Comparison of ENCODE assay signal across 8 mouse cellular contexts in genomic region chr9:59660421-59660820, GRCm38 (mm10). TPM values are rescaled to one million over a fixed set of nuclear protein-coding genes. Genes with fewer than 3 reads are reported as not detected.
DNase-seq lines count a peak whose midpoint lies in the region; ATAC-seq and TF ChIP-seq lines count a peak whose summit lies in the region.

No protein-coding gene starts in this region.

- H3K27me3 ChIP-seq in C2C12 (ENCODE audit: control insufficient read depth, insufficient read depth, insufficient read length) = no peaks in the 10 kb centered on the region
- no peaks in the 10 kb centered on the region for H3K27me3 ChIP-seq in forebrain, embryonic 11.5 days (ENCODE audit: control insufficient read depth, insufficient read depth, low read length)
- no peaks in the 10 kb centered on the region for H3K27me3 ChIP-seq in hindbrain, embryonic 11.5 days (ENCODE audit: control insufficient read depth, insufficient read depth, low read length)
- H3K27me3 ChIP-seq in limb, embryonic 13.5 days = no peaks in the 10 kb centered on the region

- ATAC-seq in forebrain, embryonic 11.5 days (replicated peaks; ENCODE audit: low FRiP score) = no peak
- ATAC-seq in hindbrain, embryonic 11.5 days (ENCODE audit: low FRiP score) = no peak
- ATAC-seq in limb, embryonic 13.5 days (ENCODE audit: low FRiP score, low read depth) = no peak

- H3K27ac ChIP-seq in forebrain, embryonic 11.5 days (ENCODE audit: low read depth, low read length) = no peak overlapping the region
- H3K27ac ChIP-seq in hindbrain, embryonic 11.5 days (ENCODE audit: low read depth, low read length) = no peak overlapping the region
- no peak overlapping the region; the same call in 1 of the 2 replicates for H3K27ac ChIP-seq in limb, embryonic 13.5 days

- no peak for TF ChIP-seq CTCF in C2C12 (IDR thresholded peaks at IDR 0.05; ENCODE audit: control insufficient read depth, insufficient read depth, insufficient read length)

- peaks cover 82% of the 10 kb centered on the region for H3K36me3 ChIP-seq in C2C12 (ENCODE audit: control insufficient read depth, insufficient read depth)
- H3K36me3 ChIP-seq in forebrain, embryonic 11.5 days (ENCODE audit: control insufficient read depth, insufficient read depth, low read length) = peaks cover 14% of the 10 kb centered on the region
- H3K36me3 ChIP-seq in hindbrain, embryonic 11.5 days (ENCODE audit: control insufficient read depth, insufficient read depth, low read length) = peaks cover 10% of the 10 kb centered on the region; the same call in 1 of the 2 replicates
- H3K36me3 ChIP-seq in limb, embryonic 13.5 days = peaks cover 49% of the 10 kb centered on the region

- H3K79me3 ChIP-seq in C2C12 (ENCODE audit: low read depth) = peaks cover 92% of the 10 kb centered on the region

- H3K4me2 ChIP-seq in forebrain, embryonic 11.5 days (ENCODE audit: low read depth, low read length, severe bottlenecking) = peak overlapping the region; percentile 53
- peak overlapping the region; percentile 31; the same call in 1 of the 2 replicates for H3K4me2 ChIP-seq in hindbrain, embryonic 11.5 days (replicated peaks; ENCODE audit: low read depth, low read length)
- peak overlapping the region; percentile 83 for H3K4me2 ChIP-seq in limb, embryonic 13.5 days (replicated peaks)

- peak; percentile 50 for DNase-seq in adipocyte (ENCODE audit: low spot score)
- DNase-seq in forebrain, embryonic 11.5 days (ENCODE audit: low spot score) = no peak
- no peak for DNase-seq in hindbrain, embryonic 11.5 days (ENCODE audit: low spot score)
- DNase-seq in retina, postnatal 7 days (ENCODE audit: low read depth, low spot score) = peak; percentile 50
- no peak for DNase-seq in layer of hippocampus, adult 8-10 months (ENCODE audit: low spot score in 2 of 2)
- no peak for DNase-seq in urinary bladder, postnatal 36 days (ENCODE audit: low spot score in 2 of 2)

- WGBS in forebrain, embryonic 11.5 days = 62% methylated on average over 10 of the region's 10 CpGs
- 63% methylated on average over 10 of the region's 10 CpGs for WGBS in hindbrain, embryonic 11.5 days
- 53% methylated on average over 10 of the region's 10 CpGs for WGBS in limb, embryonic 13.5 days

- H3K4me1 ChIP-seq in forebrain, embryonic 11.5 days (replicated peaks; ENCODE audit: control insufficient read depth, insufficient read depth, low read length) = peaks cover 22% of the 10 kb centered on the region; the same call in 1 of the 2 replicates
- peaks cover 18% of the 10 kb centered on the region for H3K4me1 ChIP-seq in hindbrain, embryonic 11.5 days (replicated peaks; ENCODE audit: control insufficient read depth, insufficient read depth, low read length)
- peaks cover 50% of the 10 kb centered on the region for H3K4me1 ChIP-seq in limb, embryonic 13.5 days

- H3K4me3 ChIP-seq in C2C12 (ENCODE audit: insufficient read depth, poor library complexity, severe bottlenecking) = peak overlapping the region; percentile 86
- peak overlapping the region; percentile 84 for H3K4me3 ChIP-seq in forebrain, embryonic 11.5 days (ENCODE audit: low read depth, low read length)
- H3K4me3 ChIP-seq in hindbrain, embryonic 11.5 days (ENCODE audit: low read depth, low read length) = no peak overlapping the region
- peak overlapping the region; percentile 82 for H3K4me3 ChIP-seq in limb, embryonic 13.5 days

- H3K9me3 ChIP-seq in forebrain, embryonic 11.5 days (ENCODE audit: control insufficient read depth, low read length) = no peaks in the 10 kb centered on the region
- H3K9me3 ChIP-seq in hindbrain, embryonic 11.5 days (ENCODE audit: control insufficient read depth, low read length) = no peaks in the 10 kb centered on the region
- no peaks in the 10 kb centered on the region for H3K9me3 ChIP-seq in limb, embryonic 13.5 days

- peaks cover 97% of the 10 kb centered on the region for H3K79me2 ChIP-seq in C2C12 (ENCODE audit: control insufficient read depth, insufficient read depth)

- H3ac ChIP-seq in C2C12 (ENCODE audit: control insufficient read depth, insufficient read length, low read depth) = peak overlapping the region; percentile 31

- no peak overlapping the region for H3K9ac ChIP-seq in forebrain, embryonic 11.5 days (ENCODE audit: low read length)
- H3K9ac ChIP-seq in hindbrain, embryonic 11.5 days (ENCODE audit: low read depth, low read length) = no peak overlapping the region; the same call in 1 of the 2 replicates
- no peak overlapping the region for H3K9ac ChIP-seq in limb, embryonic 13.5 days

TF ChIP-seq in C2C12, 6 proteins besides CTCF, POLR2A, EP300 and RAD21:
- TF ChIP-seq CEBPB (IDR thresholded peaks at IDR 0.05; ENCODE audit: low read depth) (no peak), MAX (IDR thresholded peaks at IDR 0.05) (no peak), MYOG (IDR thresholded peaks at IDR 0.05; ENCODE audit: control insufficient read depth, extremely low read depth, insufficient read length) (no peak), MYOD1 (IDR thresholded peaks at IDR 0.05; ENCODE audit: control insufficient read depth, insufficient read length, low read depth) (no peak), FOSL1 (IDR thresholded peaks at IDR 0.05; ENCODE audit: insufficient read depth, low read length, poor library complexity, severe bottlenecking) (no peak), USF1 (IDR thresholded peaks at IDR 0.05; ENCODE audit: low read depth) (no peak)

RNA-seq across cellular contexts. Expression of gene Pkm, which starts 4.3 kb away (rescaled TPM):
- 4,379 TPM for polyA plus RNA-seq in C2C12 (2012; fragmentation: generic; extraction: Trizol)
- polyA plus RNA-seq in forebrain, embryonic 11.5 days (2014; fragmentation: Nextera tagmentation; extraction: Ambion mirVana) = 2,195 and 2,371 TPM in 2 replicates
- 1,589 and 1,915 TPM in 2 replicates for polyA plus RNA-seq in hindbrain, embryonic 11.5 days (2014; fragmentation: Nextera tagmentation; extraction: Ambion mirVana)
- polyA plus RNA-seq in limb, embryonic 13.5 days (2015; fragmentation: Nextera tagmentation; extraction: Ambion mirVana) = 1,325 and 1,327 TPM in 2 replicates
- total RNA-seq in layer of hippocampus, adult 8-10 months (2022) = 1,000 to 10,000 TPM; 1,385 to 1,484 (median 1,437) TPM

RNA-seq across cellular contexts. Expression of gene Gramd2, which starts 19.5 kb away (rescaled TPM):
- polyA plus RNA-seq in C2C12 (2012; fragmentation: generic; extraction: Trizol) = 1.8 TPM
- polyA plus RNA-seq in forebrain, embryonic 11.5 days (2014; fragmentation: Nextera tagmentation; extraction: Ambion mirVana) = 0.40 and 0.48 TPM in 2 replicates
- polyA plus RNA-seq in hindbrain, embryonic 11.5 days (2014; fragmentation: Nextera tagmentation; extraction: Ambion mirVana) = 0.07 and 0.43 TPM in 2 replicates
- 1.0 TPM in 2 replicates for polyA plus RNA-seq in limb, embryonic 13.5 days (2015; fragmentation: Nextera tagmentation; extraction: Ambion mirVana)
- 1 to 10 TPM; 6.5 to 9.7 (median 7.3) TPM for total RNA-seq in layer of hippocampus, adult 8-10 months (2022)

RNA-seq across cellular contexts. Expression of gene Parp6, which starts 43.3 kb away (rescaled TPM):
- polyA plus RNA-seq in C2C12 (2012; fragmentation: generic; extraction: Trizol) = 6.0 TPM
- polyA plus RNA-seq in forebrain, embryonic 11.5 days (2014; fragmentation: Nextera tagmentation; extraction: Ambion mirVana) = 77.3 and 85.4 TPM in 2 replicates
- 133 and 134 TPM in 2 replicates for polyA plus RNA-seq in hindbrain, embryonic 11.5 days (2014; fragmentation: Nextera tagmentation; extraction: Ambion mirVana)
- polyA plus RNA-seq in limb, embryonic 13.5 days (2015; fragmentation: Nextera tagmentation; extraction: Ambion mirVana) = 31.5 TPM in 2 replicates
- 100 to 1,000 TPM; 118 to 145 (median 127) TPM for total RNA-seq in layer of hippocampus, adult 8-10 months (2022)

Comparison
In these comparisons a context has a peak if more than half of its experiments do, and no peak if none do; other contexts are left out.
1. DNase-seq: peak in adipocyte (single experiment) and retina, postnatal 7 days (single experiment); none in forebrain, embryonic 11.5 days (single experiment), hindbrain, embryonic 11.5 days (single experiment), layer of hippocampus, adult 8-10 months (0 of 2) and urinary bladder, postnatal 36 days (0 of 2).
2. H3K4me2 ChIP-seq: peak in every context shown above with its lines; median percentile 83 in limb, embryonic 13.5 days; 53 in forebrain, embryonic 11.5 days; 31 in hindbrain, embryonic 11.5 days.